Mouse (Mus musculus) myocyte (in vitro differentiated cells): ENCODE measurements at regions not wholly inside any gene's neighbourhood (a gene's known extent, or its start where the extent isn't known, plus 50 kb on each side); places are given as distances from the start of the nearest gene placed in this dataset.

Experiments used
- H3K27me3 ChIP-seq: one replicate; pipeline ENCODE4 v1.6.1; 2011; ENCODE audit not compliant: control insufficient read depth, insufficient read depth, insufficient read length
- H3K36me3 ChIP-seq: one replicate; pipeline ENCODE4 v1.6.1; 2011; ENCODE audit not compliant: control insufficient read depth, insufficient read depth
- H3K4me2 ChIP-seq: one replicate; pipeline ENCODE4 v1.6.1; 2011; ENCODE audit warnings: low read depth, control low read depth
- H3K4me3 ChIP-seq: one replicate; pipeline ENCODE4 v1.5.1; 2011; ENCODE audit warnings: mild to moderate bottlenecking, control low read depth, moderate library complexity
- H3K79me2 ChIP-seq: one replicate; pipeline ENCODE4 v1.6.1; 2011; ENCODE audit not compliant: control insufficient read depth, insufficient read depth
- H3ac ChIP-seq: one replicate; pipeline ENCODE4 v1.6.1; 2011; ENCODE audit not compliant: control insufficient read depth, insufficient read length
- CEBPB ChIP-seq: IDR thresholded peaks from 2 replicates; pipeline ENCODE4 v1.6.1; 2011; ENCODE audit warnings: mild to moderate bottlenecking, moderate library complexity; ENCODE audit not compliant: poor library complexity, insufficient read depth, severe bottlenecking
- E2F4 ChIP-seq: IDR thresholded peaks from one replicate; pipeline ENCODE4 v1.6.1; 2011; ENCODE audit warnings: mild to moderate bottlenecking, control low read depth, moderate library complexity; ENCODE audit not compliant: insufficient read depth
- MAX ChIP-seq: IDR thresholded peaks from one replicate; pipeline ENCODE4 v1.6.1; 2011; ENCODE audit warnings: low read depth, mild to moderate bottlenecking, control low read depth
- MYOD1 ChIP-seq, 3 experiments: IDR thresholded peaks; one replicate each; pipeline ENCODE4 v1.6.1; 2011; ENCODE audit warnings: control low read depth in 2 of 3, low read depth in 2 of 3, mild to moderate bottlenecking in 2 of 3, moderate library complexity in 1 of 3; ENCODE audit not compliant: insufficient read length in 2 of 3, control insufficient read depth in 1 of 3
- MYOG ChIP-seq, 3 experiments: IDR thresholded peaks; one replicate each; pipeline ENCODE4 v1.6.1; 2011; ENCODE audit warnings: control low read depth in 2 of 3, low read depth in 2 of 3, mild to moderate bottlenecking in 2 of 3; ENCODE audit not compliant: insufficient read length in 2 of 3, control insufficient read depth in 1 of 3, insufficient read depth in 1 of 3
- POLR2A ChIP-seq: IDR thresholded peaks from one replicate; pipeline ENCODE4 v1.6.1; 2011; ENCODE audit warnings: low read depth, mild to moderate bottlenecking, control low read depth, moderate library complexity; ENCODE audit not compliant: insufficient read length
- POLR2AphosphoS2 ChIP-seq: IDR thresholded peaks from one replicate; pipeline ENCODE4 v1.6.1; 2011; ENCODE audit warnings: low read depth, control low read depth; ENCODE audit not compliant: insufficient read length
- REST ChIP-seq: IDR thresholded peaks from one replicate; pipeline ENCODE4 v1.6.1; 2011; ENCODE audit warnings: mild to moderate bottlenecking, control low read depth, moderate library complexity; ENCODE audit not compliant: insufficient read depth, insufficient read length
- SRF ChIP-seq: IDR thresholded peaks from one replicate; pipeline ENCODE4 v1.6.1; 2011; ENCODE audit warnings: low read depth; ENCODE audit not compliant: control insufficient read depth, insufficient read length
- TCF12 ChIP-seq: IDR thresholded peaks from one replicate; pipeline ENCODE4 v1.6.1; 2011; ENCODE audit warnings: mild to moderate bottlenecking, control low read depth; ENCODE audit not compliant: poor library complexity, insufficient read depth, severe bottlenecking
- TCF3 ChIP-seq: IDR thresholded peaks from one replicate; pipeline ENCODE4 v1.6.1; 2011; ENCODE audit warnings: low read depth, control low read depth; ENCODE audit not compliant: insufficient read length
- USF1 ChIP-seq: IDR thresholded peaks from one replicate; pipeline ENCODE4 v1.6.1; 2011; ENCODE audit warnings: low read depth, mild to moderate bottlenecking, control low read depth, moderate library complexity

DNA sequence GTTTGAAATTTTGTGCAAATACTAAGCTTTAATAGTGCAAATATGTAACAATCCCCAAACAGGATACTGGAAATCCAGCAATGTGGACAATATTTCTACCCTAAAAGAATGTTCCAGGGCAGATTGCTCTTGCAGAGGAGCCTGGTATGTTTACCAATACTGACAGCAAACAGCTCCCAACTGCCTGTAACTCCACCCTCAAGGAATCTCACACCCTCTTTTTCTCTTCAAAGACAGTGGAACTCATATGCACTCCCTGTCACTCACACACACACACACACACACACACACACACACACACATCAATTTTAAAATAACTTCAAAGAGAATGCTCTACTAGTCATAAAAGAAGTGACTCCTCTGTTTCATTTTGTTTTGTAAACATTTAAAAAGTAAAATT is 484.7 kb downstream of the Actr3 start:
- no peak overlapping the region for H3ac ChIP-seq
- no peaks in the 10 kb centered on the region for H3K27me3 ChIP-seq
- H3K36me3 ChIP-seq, result no peaks in the 10 kb centered on the region
- H3K4me3 ChIP-seq, result no peak overlapping the region
- no peaks in the 10 kb centered on the region for H3K79me2 ChIP-seq
- TF ChIP-seq POLR2A, result no peak
- TF ChIP-seq TCF3, result no peak
- no peak for TF ChIP-seq MYOD1 (IDR thresholded peaks at IDR 0.05; ENCODE audit: control insufficient read depth in 1 of 3, insufficient read length in 2 of 3, low read depth in 2 of 3)
- TF ChIP-seq USF1, result no peak
- TF ChIP-seq POLR2AphosphoS2, result no peak
- no peak for TF ChIP-seq MYOG (IDR thresholded peaks at IDR 0.05; ENCODE audit: control insufficient read depth in 1 of 3, insufficient read depth in 1 of 3, insufficient read length in 2 of 3, low read depth in 2 of 3)
- no peak for TF ChIP-seq MAX
- no peak for TF ChIP-seq REST
- TF ChIP-seq E2F4, result no peak
- no peak overlapping the region for H3K4me2 ChIP-seq

DNA sequence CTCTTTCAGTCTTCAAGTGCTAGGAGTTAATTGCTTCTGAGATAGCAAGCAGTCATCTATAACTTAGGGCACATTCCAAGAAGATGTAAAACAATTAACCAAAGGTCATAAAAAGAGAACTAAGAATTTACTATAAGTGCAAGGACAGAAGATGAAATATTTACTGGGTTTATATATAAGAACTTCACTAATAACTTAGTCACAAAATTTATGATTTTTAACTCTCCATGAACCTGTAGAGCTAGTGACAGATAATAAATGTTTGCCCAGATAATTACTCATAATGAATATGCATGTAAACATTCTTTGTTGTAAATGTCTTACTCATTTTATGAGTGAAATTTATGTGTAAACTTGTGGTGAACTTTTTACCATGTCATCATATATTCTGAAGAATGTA is 531.2 kb downstream of the Actr3 start:
- Histone ChIP-seq H3K4me2 (no peak overlapping the region), H3K36me3 (no peaks in the 10 kb centered on the region), H3K79me2 (no peaks in the 10 kb centered on the region), H3ac (no peak overlapping the region), H3K4me3 (no peak overlapping the region), H3K27me3 (no peaks in the 10 kb centered on the region)
- TF ChIP-seq MYOG (IDR thresholded peaks at IDR 0.05; ENCODE audit: control insufficient read depth in 1 of 3, insufficient read depth in 1 of 3, insufficient read length in 2 of 3, low read depth in 2 of 3) (no peak), SRF (no peak)

DNA sequence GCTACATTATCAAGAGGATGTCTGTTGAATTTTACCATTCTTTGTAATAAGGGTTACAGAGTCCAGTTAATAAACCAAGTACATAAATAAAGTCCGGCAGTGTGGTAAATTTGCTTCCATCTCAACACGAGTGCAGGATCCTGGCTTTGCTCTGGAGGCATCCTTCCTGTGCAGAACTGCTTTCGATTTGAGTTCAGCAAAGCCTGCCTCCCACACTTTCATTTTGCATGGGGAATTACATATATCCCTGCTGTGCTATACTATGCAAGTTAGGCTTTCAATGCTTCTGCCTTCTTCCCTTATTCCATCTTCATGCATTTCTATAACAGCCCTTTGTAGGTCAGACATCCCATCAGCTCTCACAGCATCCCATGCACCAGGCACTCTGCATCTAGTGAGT is 564.4 kb downstream of the Actr3 start:
- H3K27me3 ChIP-seq, result no peaks in the 10 kb centered on the region
- H3K36me3 ChIP-seq, result no peaks in the 10 kb centered on the region
- H3K4me2 ChIP-seq, result no peak overlapping the region
- H3K4me3 ChIP-seq, result no peak overlapping the region
- no peak for TF ChIP-seq REST
- no peak for TF ChIP-seq USF1
- no peak for TF ChIP-seq MAX
- TF ChIP-seq TCF3, result no peak
- no peak for TF ChIP-seq POLR2AphosphoS2
- TF ChIP-seq POLR2A, result no peak
- TF ChIP-seq E2F4, result no peak
- TF ChIP-seq MYOG (IDR thresholded peaks at IDR 0.05; ENCODE audit: control insufficient read depth in 1 of 3, insufficient read depth in 1 of 3, insufficient read length in 2 of 3, low read depth in 2 of 3), result no peak
- no peak for TF ChIP-seq TCF12
- TF ChIP-seq CEBPB, result no peak
- TF ChIP-seq MYOD1 (IDR thresholded peaks at IDR 0.05; ENCODE audit: control insufficient read depth in 1 of 3, insufficient read length in 2 of 3, low read depth in 2 of 3), result no peak
- TF ChIP-seq SRF, result no peak
- H3K79me2 ChIP-seq, result no peaks in the 10 kb centered on the region
- H3ac ChIP-seq, result no peak overlapping the region

- H3K4me2 ChIP-seq, result no peak overlapping the region
- no peak overlapping the region for H3K4me3 ChIP-seq
- H3K79me2 ChIP-seq, result no peaks in the 10 kb centered on the region
- H3ac ChIP-seq, result no peak overlapping the region
- no peaks in the 10 kb centered on the region for H3K27me3 ChIP-seq
- no peaks in the 10 kb centered on the region for H3K36me3 ChIP-seq
- TF ChIP-seq USF1, result no peak
- no peak for TF ChIP-seq MYOG (IDR thresholded peaks at IDR 0.05; ENCODE audit: control insufficient read depth in 1 of 3, insufficient read depth in 1 of 3, insufficient read length in 2 of 3, low read depth in 2 of 3)
- TF ChIP-seq MYOD1 (IDR thresholded peaks at IDR 0.05; ENCODE audit: control insufficient read depth in 1 of 3, insufficient read length in 2 of 3, low read depth in 2 of 3), result no peak
- no peak for TF ChIP-seq E2F4
- no peak for TF ChIP-seq POLR2AphosphoS2
- no peak for TF ChIP-seq CEBPB
- TF ChIP-seq REST, result no peak
- TF ChIP-seq TCF3, result no peak
- TF ChIP-seq POLR2A, result no peak
- no peak for TF ChIP-seq SRF
- TF ChIP-seq MAX, result no peak
- TF ChIP-seq TCF12, result no peak
Measured at GRCm38 (mm10) chr1:124866248-124866647, 569.3 kb downstream of the Actr3 start.

DNA sequence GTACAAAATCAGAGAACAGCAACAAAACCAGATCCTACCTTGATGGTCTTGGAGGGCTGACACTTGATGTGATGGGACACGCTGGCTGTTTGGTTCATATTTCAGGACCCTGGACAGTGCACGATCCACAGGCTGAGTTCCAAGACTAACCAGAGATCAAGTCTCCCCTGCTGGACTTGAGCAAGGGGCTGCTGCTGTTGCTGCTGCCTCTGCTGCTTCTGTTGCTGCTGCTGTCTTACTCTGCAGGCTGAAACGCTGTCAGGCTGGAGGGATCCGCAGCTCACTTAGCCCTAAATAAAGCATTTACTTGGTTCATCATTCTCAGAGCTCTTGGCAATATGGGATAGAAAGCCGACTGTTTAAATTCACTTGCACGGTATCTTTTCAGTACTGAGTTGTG is 589.8 kb downstream of the Actr3 start:
- Histone ChIP-seq H3K4me3 (no peak overlapping the region), H3K4me2 (no peak overlapping the region), H3K27me3 (no peaks in the 10 kb centered on the region), H3K36me3 (no peaks in the 10 kb centered on the region), H3K79me2 (no peaks in the 10 kb centered on the region), H3ac (no peak overlapping the region)
- no peak for TF ChIP-seq E2F4
- no peak for TF ChIP-seq SRF
- TF ChIP-seq POLR2A, result no peak
- peak; percentile 91 for TF ChIP-seq REST
